In the genomic region with DNA sequence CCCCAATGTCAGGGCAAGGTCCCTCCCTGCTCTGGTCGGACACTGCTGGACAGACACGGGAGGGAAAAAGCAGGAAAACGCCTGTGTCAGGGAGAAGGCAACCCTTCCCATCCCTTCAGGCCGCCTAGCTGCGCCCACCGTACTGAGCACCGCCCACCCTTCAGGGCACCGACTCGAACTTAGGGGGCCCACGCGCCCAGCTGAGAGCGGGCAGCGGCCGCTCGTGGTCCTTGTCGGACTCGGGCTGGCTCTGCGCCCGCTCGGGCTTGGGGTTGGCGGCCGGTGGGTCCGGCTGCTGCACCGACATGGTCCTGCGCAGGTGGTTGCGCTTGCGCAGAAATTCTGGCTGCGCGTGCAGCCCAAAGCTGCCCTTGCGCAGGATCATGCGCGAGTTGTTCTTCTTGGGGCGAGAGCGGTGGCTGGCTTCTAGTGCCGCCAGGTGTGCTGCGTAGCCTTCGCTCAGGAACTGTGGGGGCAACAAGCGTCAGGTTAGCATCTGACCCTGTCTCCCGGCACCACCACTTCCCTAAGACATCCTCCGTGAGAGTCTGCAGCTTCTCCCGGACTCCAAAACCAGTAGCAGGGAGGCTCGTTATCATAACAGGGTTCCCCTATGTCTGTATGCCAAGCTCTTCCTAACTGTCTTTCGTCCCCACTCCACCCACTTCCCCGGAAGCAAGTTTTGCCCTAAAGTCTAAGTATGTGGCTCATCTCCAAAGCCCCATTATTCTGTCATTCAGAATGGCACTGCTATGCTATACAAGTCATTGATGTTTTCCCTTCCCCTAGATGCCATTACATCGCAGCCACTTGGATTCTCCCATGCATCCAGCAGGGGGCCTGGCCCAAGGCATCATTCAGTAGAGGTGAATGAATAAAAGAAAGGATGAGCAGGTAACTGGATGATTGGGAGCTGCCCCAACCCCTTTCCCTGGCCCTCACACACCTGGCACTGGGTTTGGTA, we compare ENCODE assay signal across 8 mouse cellular contexts. TPM values are rescaled to one million over a fixed set of nuclear protein-coding genes. Genes with fewer than 3 reads are reported as not detected.
A peak's percentile ranks its signal among the peaks of the same experiment; 100 is the strongest.
DNase-seq lines count a peak whose midpoint lies in the region; ATAC-seq and TF ChIP-seq lines count a peak whose summit lies in the region.

No protein-coding gene starts in this region.

- DNase-seq in kidney, postnatal 10 days: peak; percentile 61
- DNase-seq in kidney, adult 9 months: no peak
- DNase-seq in cerebellum, postnatal 36 days: peak; percentile 60 to 63
- DNase-seq in left cerebral cortex, postnatal 14 days (ENCODE audit: low spot score in 2 of 2): peak; percentile 63 to 65
- DNase-seq in neural tube, embryonic 11.5 days (ENCODE audit: low spot score): peak; percentile 58
- DNase-seq in thymus, adult 2 months: no peak
- DNase-seq in lung, postnatal 4 days: no peak

- no peaks in the 10 kb centered on the region for H3K36me3 ChIP-seq in forebrain, embryonic 16.5 days (ENCODE audit: control insufficient read depth, insufficient read depth)
- H3K36me3 ChIP-seq in neural tube, embryonic 11.5 days (ENCODE audit: control insufficient read depth, insufficient read depth, low read length): no peaks in the 10 kb centered on the region; the same call in 1 of the 2 replicates
- H3K36me3 ChIP-seq in thymus, adult 2 months (ENCODE audit: control insufficient read depth, insufficient read depth, low read length): no peaks in the 10 kb centered on the region

- H3K9me3 ChIP-seq in forebrain, embryonic 16.5 days (ENCODE audit: control insufficient read depth, low read length): no peaks in the 10 kb centered on the region
- H3K9me3 ChIP-seq in neural tube, embryonic 11.5 days (ENCODE audit: control insufficient read depth, low read length): no peaks in the 10 kb centered on the region

- H3K9ac ChIP-seq in forebrain, embryonic 16.5 days (replicated peaks; ENCODE audit: low read depth, low read length): peak overlapping the region; percentile 77
- H3K9ac ChIP-seq in neural tube, embryonic 11.5 days (ENCODE audit: low read length): peak overlapping the region; percentile 63

- peak overlapping the region; percentile 66 for H3K4me3 ChIP-seq in forebrain, embryonic 16.5 days (replicated peaks; ENCODE audit: low read length)
- H3K4me3 ChIP-seq in neural tube, embryonic 11.5 days (ENCODE audit: low read depth, low read length): peak overlapping the region; percentile 50
- H3K4me3 ChIP-seq in thymus, adult 2 months (ENCODE audit: control insufficient read depth, insufficient read depth, low read length): no peak overlapping the region

- no peak for TF ChIP-seq CTCF in thymus, adult 2 months (IDR thresholded peaks at IDR 0.05; ENCODE audit: borderline replicate concordance, control insufficient read depth, extremely low read depth, insufficient read depth, low read length, poor library complexity)

- no peak for TF ChIP-seq POLR2A in thymus, adult 2 months (IDR thresholded peaks at IDR 0.05; ENCODE audit: control insufficient read depth, extremely low read depth, insufficient read depth, low read length, poor library complexity)

- peak overlapping the region; percentile 15; the same call in 1 of the 2 replicates for H3K27ac ChIP-seq in forebrain, embryonic 16.5 days (ENCODE audit: low read length)
- H3K27ac ChIP-seq in neural tube, embryonic 11.5 days (ENCODE audit: low read depth, low read length): no peak overlapping the region
- no peak overlapping the region for H3K27ac ChIP-seq in thymus, adult 2 months (ENCODE audit: control insufficient read depth, insufficient read depth, low read length)

- peaks cover 9% of the 10 kb centered on the region for H3K27me3 ChIP-seq in forebrain, embryonic 16.5 days (replicated peaks; ENCODE audit: control insufficient read depth, insufficient read depth, low read length)
- H3K27me3 ChIP-seq in neural tube, embryonic 11.5 days (ENCODE audit: control insufficient read depth, insufficient read depth, low read length): peaks cover 9% of the 10 kb centered on the region; the same call in 1 of the 2 replicates
- peaks cover 4% of the 10 kb centered on the region; the same call in 1 of the 2 replicates for H3K27me3 ChIP-seq in thymus, adult 2 months (ENCODE audit: control insufficient read depth, insufficient read depth, low read length)

- peak; percentile 74 for ATAC-seq in forebrain, embryonic 16.5 days
- ATAC-seq in neural tube, embryonic 11.5 days (ENCODE audit: insufficient read depth, low FRiP score, low TSS enrichment): peak; percentile 51; the same call in 1 of the 2 replicates

- WGBS in forebrain, embryonic 16.5 days: under 1% methylated on average over 36 of the region's 45 CpGs
- 1% methylated on average over 45 of the region's 45 CpGs for WGBS in neural tube, embryonic 11.5 days
- WGBS in thymus, adult 2 months: 4% methylated on average over 45 of the region's 45 CpGs

- intact Hi-C loops in left cerebral cortex, postnatal 14 days (cut with DNase I): loop anchor here (5.0 kb wide), 2 partner anchors 41 to 86 kb away; a partner anchor contains a TSS

- peak overlapping the region; percentile 87 for H3K4me2 ChIP-seq in forebrain, embryonic 16.5 days (ENCODE audit: low read length)
- peak overlapping the region; percentile 94 for H3K4me2 ChIP-seq in neural tube, embryonic 11.5 days (ENCODE audit: low read depth)

- peaks cover 21% of the 10 kb centered on the region for H3K4me1 ChIP-seq in forebrain, embryonic 16.5 days (replicated peaks; ENCODE audit: control insufficient read depth, insufficient read depth, low read length)
- H3K4me1 ChIP-seq in neural tube, embryonic 11.5 days (ENCODE audit: control insufficient read depth, insufficient read depth, low read length): peaks cover 8% of the 10 kb centered on the region
- 0 out of 2 replicates have a peak, but pooled peaks cover 7% of the 10 kb centered on the region for H3K4me1 ChIP-seq in thymus, adult 2 months (replicated peaks; ENCODE audit: control insufficient read depth, insufficient read depth, low read length)

RNA-seq across cellular contexts. Expression of a gene that starts 9.3 kb away (rescaled TPM):
- polyA plus RNA-seq in forebrain, embryonic 16.5 days (2015; fragmentation: Nextera tagmentation; extraction: Ambion mirVana): 64.1 and 80.3 TPM in 2 replicates
- 1 to 10 TPM; 1.1 to 2.5 TPM for total RNA-seq in left cerebral cortex, postnatal 14 days (2021)
- polyA plus RNA-seq in neural tube, embryonic 11.5 days (2014; fragmentation: Nextera tagmentation; extraction: Ambion mirVana): 158 and 169 TPM in 2 replicates
- 40.8 and 48.0 TPM in 2 replicates for polyA plus RNA-seq in thymus, adult 2 months (2012; rRNA removed)

RNA-seq across cellular contexts. Expression of a gene that starts 13.9 kb away (rescaled TPM):
- 0.11 and 0.27 TPM in 2 replicates for polyA plus RNA-seq in forebrain, embryonic 16.5 days (2015; fragmentation: Nextera tagmentation; extraction: Ambion mirVana)
- not detected for total RNA-seq in left cerebral cortex, postnatal 14 days (2021)
- 0.09 and 0.23 TPM in 2 replicates for polyA plus RNA-seq in neural tube, embryonic 11.5 days (2014; fragmentation: Nextera tagmentation; extraction: Ambion mirVana)
- polyA plus RNA-seq in thymus, adult 2 months (2012; rRNA removed): 0.54 and 0.89 TPM in 2 replicates

Comparison
In these comparisons a context has a peak if more than half of its experiments do, and no peak if none do; other contexts are left out.
1. DNase-seq: peak in kidney, postnatal 10 days (single experiment), cerebellum, postnatal 36 days (2 of 2), left cerebral cortex, postnatal 14 days (2 of 2) and neural tube, embryonic 11.5 days (single experiment); none in kidney, adult 9 months (single experiment), thymus, adult 2 months (single experiment) and lung, postnatal 4 days (0 of 2).